Mouse (Mus musculus) layer of hippocampus, adult 11-12 months (tissue): ENCODE measurements at regions not wholly inside any gene's neighbourhood (a gene's known extent, or its start where the extent isn't known, plus 50 kb on each side); places are given as distances from the start of the nearest gene placed in this dataset.

Experiments
- DNase-seq: peaks from one replicate; pipeline ENCODE4 v3.0.0; 2022; ENCODE audit warnings: low spot score

GRCm38 (mm10) chr17:45824977-45825376, 91.3 kb upstream of the 1600014C23Rik start:
- DNase-seq, result no peak

DNA sequence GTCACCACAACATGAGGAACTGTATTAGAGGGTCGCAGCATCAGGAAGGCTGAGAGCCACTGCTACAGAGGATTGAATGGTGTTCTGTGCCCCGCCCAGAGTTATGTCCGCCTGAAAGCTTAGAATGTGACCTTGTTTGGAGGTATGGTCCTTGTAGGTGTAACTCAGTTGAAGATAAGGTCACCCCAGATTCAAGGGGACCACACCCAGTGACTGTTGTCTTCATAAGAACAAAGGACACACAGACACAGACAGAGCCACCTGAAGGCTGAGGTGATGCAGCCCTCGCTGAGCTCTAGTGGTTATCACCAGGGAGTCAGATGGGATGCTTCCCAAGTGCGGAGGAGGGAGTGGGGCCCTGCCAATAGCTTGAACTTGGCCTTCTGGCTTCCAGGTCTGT, 89.9 kb upstream of the 1600014C23Rik start:
- DNase-seq, result no peak

GRCm38 (mm10) chr17:45822427-45822826, 88.8 kb upstream of the 1600014C23Rik start:
- DNase-seq, result no peak

DNA sequence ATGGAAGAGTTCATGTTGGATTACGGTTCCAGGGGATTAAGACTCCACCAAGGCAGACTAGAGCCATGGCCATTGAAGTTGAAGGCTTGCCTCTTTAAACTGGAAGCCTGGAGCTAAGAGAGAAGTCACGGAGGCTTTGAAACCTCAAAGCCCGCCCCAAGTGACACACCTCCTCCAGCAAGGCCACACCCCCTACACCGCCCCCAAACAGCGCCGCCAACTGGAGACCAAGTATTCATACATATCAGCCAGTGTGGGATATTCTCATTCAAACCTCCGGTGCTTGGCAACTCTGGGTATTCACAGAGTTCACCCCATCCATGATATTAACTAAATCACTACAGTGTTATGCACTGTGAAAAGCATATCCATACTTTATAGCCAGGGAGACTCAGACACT, 87.7 kb upstream of the 1600014C23Rik start:
- DNase-seq, result no peak

- DNase-seq, result no peak
Observed at GRCm38 (mm10) chr17:45819143-45819542, 85.5 kb upstream of the 1600014C23Rik start.

DNA sequence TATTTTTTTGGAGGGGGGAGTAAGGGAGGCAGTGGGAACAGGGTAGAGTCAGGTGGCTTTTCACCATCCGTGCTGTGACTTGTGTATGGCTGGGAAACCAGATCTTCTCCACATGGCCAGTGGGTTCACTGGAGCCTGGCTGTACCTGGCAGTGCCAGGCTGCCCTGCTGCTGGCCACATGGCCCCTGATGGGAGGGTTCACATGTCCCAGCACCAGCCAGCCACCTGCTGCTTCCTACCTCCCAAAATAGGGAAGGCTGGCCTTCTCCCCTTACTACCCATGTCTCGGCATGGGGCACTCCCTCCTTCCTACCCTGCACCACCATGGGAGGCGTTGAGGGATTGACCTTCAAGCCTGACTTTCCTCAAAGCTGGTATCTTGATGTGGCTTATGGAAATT, 82.9 kb upstream of the 1600014C23Rik start:
- DNase-seq, result no peak

GRCm38 (mm10) chr17:45815833-45816232, 82.2 kb upstream of the 1600014C23Rik start:
- DNase-seq, result peak; percentile 21

GRCm38 (mm10) chr17:45815341-45815740, 81.7 kb upstream of the 1600014C23Rik start:
- DNase-seq, result no peak

DNA sequence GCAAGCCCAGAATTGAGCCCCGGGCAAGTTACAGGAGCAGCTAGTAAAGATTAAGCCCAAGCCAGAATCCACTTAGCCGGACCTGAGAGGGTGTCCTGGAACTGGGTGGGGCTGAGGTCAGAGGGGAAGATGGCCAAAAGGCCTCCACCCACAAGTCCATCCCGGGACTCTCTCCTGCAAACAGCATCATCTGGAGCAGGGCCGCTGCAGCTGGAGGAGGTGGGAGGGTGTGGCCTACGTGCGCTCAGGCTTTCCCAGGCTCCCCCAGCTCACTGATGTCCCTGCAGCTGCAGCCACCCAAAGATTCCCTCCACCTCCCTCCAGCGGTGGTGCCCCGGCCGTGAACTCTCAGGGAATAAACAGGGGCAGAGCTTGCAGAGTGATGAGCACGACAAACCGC, 80.9 kb upstream of the 1600014C23Rik start:
- no peak for DNase-seq

DNA sequence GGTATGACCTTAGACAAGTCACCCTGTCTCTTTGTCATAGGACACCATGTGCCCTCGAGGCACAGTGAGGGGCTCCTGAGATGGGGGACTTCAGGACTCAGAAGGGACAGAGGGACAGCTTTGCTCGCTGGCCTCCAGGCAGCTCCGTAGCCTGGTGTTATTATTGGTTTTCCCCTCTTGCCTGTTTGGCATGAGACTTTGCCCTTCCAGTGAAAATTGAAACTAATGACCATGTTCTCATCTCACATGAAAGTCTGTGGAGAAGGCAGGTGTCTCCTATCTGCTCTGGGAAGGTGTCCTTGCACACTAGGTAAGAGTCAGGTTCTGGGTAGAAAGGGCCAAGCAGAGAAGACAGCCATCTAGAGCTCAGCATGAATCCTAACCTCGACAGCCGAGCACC, 80.3 kb upstream of the 1600014C23Rik start:
- DNase-seq, result no peak

DNA sequence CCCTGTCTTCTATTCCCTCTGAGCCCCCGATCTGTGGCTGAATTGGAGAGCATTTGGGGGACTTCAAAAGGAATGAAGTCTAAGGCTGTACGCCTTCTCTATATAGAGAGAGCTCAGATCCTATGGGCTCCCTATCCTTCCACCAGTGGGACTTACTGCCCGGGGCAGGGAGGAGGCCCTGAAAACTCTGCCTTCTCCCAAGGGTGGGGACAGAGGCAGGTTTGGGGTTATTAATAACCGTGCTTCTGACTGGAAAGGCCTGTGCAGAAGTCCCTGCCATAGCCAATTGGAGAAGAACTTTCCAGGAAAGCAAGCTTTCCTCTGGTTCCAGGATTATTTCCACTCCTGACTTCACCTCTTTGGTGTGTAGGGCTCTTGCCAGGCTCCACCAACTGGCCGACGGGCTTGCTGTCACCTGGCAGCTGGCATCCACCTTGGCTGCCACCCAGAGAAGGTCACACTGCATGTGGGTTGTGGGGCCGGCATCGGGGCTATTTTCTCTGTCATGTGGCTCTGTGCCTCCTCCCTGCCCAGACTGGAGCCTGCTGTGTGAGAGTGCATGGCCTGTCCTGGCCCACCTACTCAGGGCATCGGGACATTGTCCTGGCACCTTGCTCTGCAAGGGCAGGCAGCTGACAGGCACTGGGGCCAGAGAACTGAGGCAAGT, 78.8 kb upstream of the 1600014C23Rik start:
- DNase-seq, result no peak

DNA sequence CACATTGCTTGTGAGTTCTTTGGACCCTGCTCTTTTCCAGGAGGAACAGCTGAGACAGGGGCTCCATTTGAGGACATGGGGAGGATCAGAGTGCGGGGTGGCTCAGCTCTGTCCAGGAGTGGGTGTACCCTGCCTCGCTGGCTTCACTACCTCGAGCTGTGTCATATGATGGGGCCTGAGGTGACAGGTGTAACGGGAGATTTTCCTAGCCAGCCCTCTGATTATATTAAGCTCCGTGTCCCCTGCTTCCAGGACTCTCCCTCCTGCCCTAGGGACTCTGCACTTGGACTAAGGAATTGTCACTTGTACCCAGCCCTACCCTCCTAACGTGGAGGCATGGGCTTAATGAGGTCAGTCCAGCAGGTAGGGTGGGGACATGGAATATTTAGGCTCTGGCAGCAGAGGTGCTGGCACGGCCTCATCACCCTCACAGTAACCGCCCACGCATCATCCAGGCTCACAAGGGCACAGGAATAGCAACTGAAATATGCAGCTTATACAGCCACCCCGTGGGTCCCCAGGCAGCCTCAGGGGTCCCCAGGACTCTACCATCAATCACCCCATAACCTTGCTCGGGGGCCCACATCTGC, 78.1 kb upstream of the 1600014C23Rik start:
- no peak for DNase-seq

DNA sequence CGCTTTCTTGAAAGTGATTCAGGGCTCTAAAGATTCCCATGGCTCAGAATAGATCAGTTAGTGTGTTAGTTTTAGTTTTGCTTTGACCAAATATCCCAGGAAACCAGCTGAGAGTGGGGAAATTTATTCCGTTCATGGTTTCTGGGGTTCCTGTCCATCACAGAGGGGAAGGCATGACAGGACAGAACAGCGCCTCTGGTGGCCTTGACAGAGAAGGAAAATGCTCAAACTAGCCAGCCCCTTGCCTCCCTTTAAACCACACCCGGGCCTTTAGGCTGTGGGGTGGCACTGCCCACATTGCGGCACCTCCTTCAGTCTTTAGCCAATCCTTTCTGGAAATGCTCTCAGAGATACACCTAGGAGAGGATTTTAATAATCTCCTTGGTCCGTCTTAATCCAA, 76.1 kb upstream of the 1600014C23Rik start:
- DNase-seq, result no peak

GRCm38 (mm10) chr17:45808374-45808773, 74.7 kb upstream of the 1600014C23Rik start:
- DNase-seq, result no peak

- no peak for DNase-seq
Observed at GRCm38 (mm10) chr17:45807452-45807851, 73.8 kb upstream of the 1600014C23Rik start.

DNA sequence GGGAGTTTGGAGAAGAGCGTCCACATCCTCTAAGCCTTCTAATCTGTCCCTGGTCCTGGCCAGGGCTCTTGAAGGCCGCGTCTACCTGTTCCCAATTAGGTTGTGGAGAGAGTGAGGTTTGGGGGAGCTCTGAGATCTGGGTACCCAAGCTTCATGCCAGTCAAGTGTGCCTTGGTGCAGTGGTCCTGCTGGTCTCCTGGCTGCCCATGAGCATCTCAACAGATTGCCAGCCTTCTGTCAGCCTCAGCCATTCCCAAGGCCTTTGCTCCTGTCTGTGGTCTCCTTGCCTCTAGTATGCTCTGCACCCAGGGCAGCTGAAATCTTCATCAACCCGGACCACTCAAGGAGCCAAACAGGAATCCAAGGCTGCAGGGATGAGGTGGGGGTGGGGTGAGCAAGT, 73.2 kb upstream of the 1600014C23Rik start:
- DNase-seq, result no peak

- no peak for DNase-seq
Observed at GRCm38 (mm10) chr17:45806430-45806829, 72.8 kb upstream of the 1600014C23Rik start.

DNA sequence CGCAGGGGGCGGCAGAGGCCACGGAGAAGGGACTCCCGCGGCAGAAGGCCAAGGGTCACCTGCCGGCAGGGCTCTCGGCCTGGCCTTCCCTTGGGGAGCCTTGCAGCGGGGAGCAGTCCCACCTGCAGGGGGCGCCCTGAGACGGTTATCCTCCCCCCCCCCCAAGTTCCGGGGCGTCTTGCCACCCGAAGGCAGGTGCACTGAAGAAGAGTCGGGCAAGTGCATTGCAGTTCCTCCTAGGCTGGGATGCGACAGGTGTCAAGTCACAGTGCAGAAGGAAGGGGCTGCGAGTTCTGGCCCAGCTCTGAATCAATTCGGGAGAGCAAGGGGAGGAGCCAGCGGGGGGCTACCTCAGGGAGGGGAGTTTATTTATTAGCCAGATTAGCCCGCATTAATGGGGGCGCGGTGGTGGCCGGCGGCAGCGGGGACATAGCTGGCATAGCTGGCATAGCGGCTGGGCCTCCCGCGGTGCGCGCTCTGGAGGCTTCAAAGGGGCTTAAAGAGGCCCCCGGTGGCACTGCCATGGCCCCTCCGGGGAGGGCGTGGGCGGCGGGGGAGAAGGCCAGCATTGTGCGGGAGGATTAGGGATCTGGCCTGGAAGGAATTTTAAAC, 71.9 kb upstream of the 1600014C23Rik start:
- DNase-seq, result no peak

DNA sequence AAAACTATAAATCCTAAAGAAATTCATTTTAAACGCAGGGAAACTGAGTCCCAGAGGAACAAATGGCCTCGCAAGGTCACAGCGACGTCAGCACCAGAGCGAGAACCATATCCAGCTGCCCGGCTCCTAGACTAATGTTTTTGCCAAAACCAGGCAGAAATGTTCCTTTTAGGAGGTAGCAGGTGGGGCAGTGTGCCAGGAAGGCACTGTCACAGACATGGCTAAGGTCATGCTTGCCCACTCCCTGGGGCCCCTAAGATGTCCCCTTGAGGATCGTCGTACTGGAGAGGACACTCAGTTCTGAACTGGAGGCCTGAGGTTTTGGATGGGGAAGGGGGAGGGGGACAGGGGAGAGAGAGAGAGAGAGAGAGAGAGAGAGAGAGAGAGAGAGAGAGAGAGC, 69.7 kb upstream of the 1600014C23Rik start:
- no peak for DNase-seq

DNA sequence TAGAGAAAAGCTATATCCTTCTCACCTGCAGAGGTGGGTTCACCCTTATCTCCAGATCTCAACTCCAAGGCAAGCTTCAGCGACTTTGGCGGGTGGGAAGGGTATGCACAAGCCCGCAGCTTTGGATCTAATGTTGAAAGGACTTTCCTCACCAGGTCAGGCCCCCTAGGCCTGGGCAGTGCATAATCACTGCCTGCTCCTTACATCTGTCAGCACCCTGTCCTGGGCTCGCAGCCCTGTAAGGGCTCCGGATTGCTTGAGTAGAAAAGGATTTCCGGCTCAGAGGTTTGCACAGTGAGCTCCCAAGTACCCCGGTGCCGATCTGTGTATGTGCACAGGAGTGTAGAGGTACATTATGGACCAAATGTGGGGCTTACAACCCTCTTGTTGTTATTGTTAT, 68.8 kb upstream of the 1600014C23Rik start:
- DNase-seq, result no peak

- no peak for DNase-seq
Observed at GRCm38 (mm10) chr17:45799725-45800124, 66.1 kb upstream of the 1600014C23Rik start.

DNA sequence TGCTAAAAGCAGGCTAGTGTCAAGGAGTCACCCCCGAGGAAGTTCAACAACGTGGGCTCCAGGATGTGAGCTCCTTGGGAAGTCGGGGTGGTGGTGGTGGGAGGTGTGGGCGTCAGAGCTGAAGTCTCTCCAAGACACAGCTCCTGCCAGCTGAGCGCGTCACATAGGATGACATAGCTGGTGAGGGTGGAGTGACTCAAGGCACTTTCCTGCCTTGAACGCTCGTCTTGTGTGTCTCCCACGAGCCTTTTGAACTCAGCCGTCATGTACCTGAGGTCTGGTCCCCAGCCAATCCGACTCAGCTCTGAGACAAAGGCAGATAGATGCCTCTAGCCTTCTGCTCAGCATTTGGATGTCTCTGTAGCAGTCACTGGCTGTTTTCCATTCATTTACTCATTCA, 65.4 kb upstream of the 1600014C23Rik start:
- DNase-seq, result no peak

DNA sequence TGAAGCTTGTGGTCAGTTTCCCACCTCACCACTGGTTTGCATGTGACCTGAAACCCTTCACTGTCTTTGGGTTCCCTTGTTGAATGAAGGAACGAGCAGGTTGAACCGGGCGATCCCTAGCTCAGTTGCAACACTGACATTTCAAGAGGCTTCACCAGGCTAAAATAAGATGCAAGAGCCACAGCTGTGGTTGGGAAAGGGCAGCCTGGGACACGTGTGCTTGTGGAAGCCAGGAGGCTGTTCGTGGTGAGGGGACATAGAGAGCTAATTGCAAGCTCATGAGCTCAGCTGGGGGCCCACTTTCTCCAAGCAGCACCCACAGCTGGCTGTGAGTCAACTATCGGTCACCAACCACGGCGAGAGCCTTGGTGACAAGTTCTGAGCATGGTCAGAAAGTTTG, 64.8 kb upstream of the 1600014C23Rik start:
- DNase-seq, result no peak

- DNase-seq, result no peak
Observed at GRCm38 (mm10) chr17:45797121-45797520, 63.5 kb upstream of the 1600014C23Rik start.
